Mouse (Mus musculus) liver, adult 2 months (tissue): ENCODE measurements around the gene Pdp2. TPM values are rescaled to one million over a fixed set of nuclear protein-coding genes. Genes with fewer than 3 reads are reported as not detected.

Experiments
- DNase-seq: peaks from one replicate; pipeline ENCODE4 v3.0.0-alpha.2; 2011; ENCODE audit warnings: low read depth, low spot score; ENCODE audit errors: extremely low read depth
- H3K27ac ChIP-seq: fragments of 200-500 bp; replicated peaks from 2 replicates; pipeline ENCODE4 v1.5.1; 2012; ENCODE audit warnings: low read depth, mild to moderate bottlenecking, control low read depth, inconsistent platforms, low read length; ENCODE audit not compliant: insufficient read depth
- H3K27me3 ChIP-seq: fragments of 200-500 bp; 2 replicates; pipeline ENCODE4 v1.6.1; 2012; ENCODE audit warnings: mild to moderate bottlenecking, moderate library complexity, low read length, inconsistent platforms; ENCODE audit not compliant: control insufficient read depth, insufficient read depth
- H3K36me3 ChIP-seq: fragments of 200-500 bp; 2 replicates; pipeline ENCODE4 v1.6.1; 2012; ENCODE audit warnings: low read length, inconsistent platforms; ENCODE audit not compliant: control insufficient read depth, insufficient read depth
- H3K4me1 ChIP-seq: fragments of 200-500 bp; 2 replicates; pipeline ENCODE4 v1.6.1; 2011; ENCODE audit warnings: low read length; ENCODE audit not compliant: control insufficient read depth, insufficient read depth
- H3K4me3 ChIP-seq: fragments of 200-500 bp; 2 replicates; pipeline ENCODE4 v1.5.1; 2011; ENCODE audit warnings: low read depth, mild to moderate bottlenecking, control low read depth, low read length, moderate library complexity; ENCODE audit not compliant: insufficient read depth
- H3K79me2 ChIP-seq: fragments of 200-500 bp; 2 replicates; pipeline ENCODE4 v1.6.1; 2012; ENCODE audit warnings: inconsistent platforms, mild to moderate bottlenecking, low read length, moderate library complexity; ENCODE audit not compliant: control insufficient read depth, insufficient read depth
- H3K9ac ChIP-seq: fragments of 200-500 bp; 2 replicates; pipeline ENCODE4 v1.6.1; 2012; ENCODE audit warnings: low read depth, mild to moderate bottlenecking, control low read depth, inconsistent platforms, low read length
- CTCF ChIP-seq: fragments of 200-500 bp; IDR thresholded peaks from 2 replicates; pipeline ENCODE4 v1.5.1; 2011; ENCODE audit warnings: low read depth, low read length, control low read depth
- POLR2A ChIP-seq: fragments of 200-500 bp; IDR thresholded peaks from 2 replicates; pipeline ENCODE4 v1.6.1; 2011; ENCODE audit warnings: low read length, control low read depth; ENCODE audit not compliant: insufficient read depth; ENCODE audit errors: extremely low read depth
- WGBS: fragments of 180-500 bp; shearing (Covaris S2); methylation state at CpG from one replicate; pipeline ENCODE4 v1.1.7; 2018; 5-methylcytosine and 5-hydroxymethylcytosine counted together
- polyA plus RNA-seq: library from polyadenylated mRNA; depleted of rRNA; stranded (reverse); fragments of >200 nt; gene quantifications from 2 replicates; pipeline ENCODE4 v1.2.3, GENCODE M21; 2012
- total RNA-seq: library from RNA; depleted of rRNA; stranded (reverse); fragments of >200 nt; gene quantifications from 2 replicates; pipeline ENCODE4 v1.2.3, GENCODE M21; 2014

The Pdp2 gene
- total and polyA plus RNA-seq, 2 experiments = 9.6 to 20.0 TPM

GRCm38 (mm10) chr8:104609222-104609621 lies 18.0 kb downstream of the Pdp2 start:
- no peak for TF ChIP-seq CTCF
- no peak for TF ChIP-seq POLR2A
- no peaks in the 10 kb centered on the region for H3K36me3 ChIP-seq
- H3K4me3 ChIP-seq = no peak overlapping the region
- H3K27ac ChIP-seq = no peak overlapping the region
- no peak overlapping the region for H3K9ac ChIP-seq
- H3K79me2 ChIP-seq = no peaks in the 10 kb centered on the region
- WGBS = 83% methylated on average over 8 of the region's 8 CpGs
- H3K4me1 ChIP-seq = no peaks in the 10 kb centered on the region
- no peak for DNase-seq
- H3K27me3 ChIP-seq = no peaks in the 10 kb centered on the region

GRCm38 (mm10) chr8:104610185-104610766 lies 19.0 kb downstream of the Pdp2 start:
- no peaks in the 10 kb centered on the region for H3K4me1 ChIP-seq

GRCm38 (mm10) chr8:104611613-104612012 lies 20.4 kb downstream of the Pdp2 start:
- Histone ChIP-seq H3K27ac (no peak overlapping the region), H3K79me2 (no peaks in the 10 kb centered on the region)

More at GRCm38 (mm10) chr8:104610185-104610766, 19.0 kb downstream of the Pdp2 start:
- no peaks in the 10 kb centered on the region for H3K36me3 ChIP-seq
- 86% methylated on average over 12 of the region's 12 CpGs for WGBS
- H3K27ac ChIP-seq = no peak overlapping the region
- no peak for TF ChIP-seq CTCF
- TF ChIP-seq POLR2A = no peak
- H3K9ac ChIP-seq = no peak overlapping the region
- no peaks in the 10 kb centered on the region for H3K79me2 ChIP-seq
- DNase-seq = no peak
- no peak overlapping the region for H3K4me3 ChIP-seq
- no peaks in the 10 kb centered on the region for H3K27me3 ChIP-seq

GRCm38 (mm10) chr8:104613119-104613518 lies 21.9 kb downstream of the Pdp2 start:
- Histone ChIP-seq H3K27ac (no peak overlapping the region), H3K4me3 (no peak overlapping the region), H3K27me3 (no peaks in the 10 kb centered on the region), H3K79me2 (no peaks in the 10 kb centered on the region), H3K36me3 (no peaks in the 10 kb centered on the region), H3K9ac (no peak overlapping the region), H3K4me1 (no peaks in the 10 kb centered on the region)
- TF ChIP-seq CTCF = no peak
- TF ChIP-seq POLR2A = no peak
- WGBS = 81% methylated on average over 4 of the region's 4 CpGs
- no peak for DNase-seq

More at GRCm38 (mm10) chr8:104611613-104612012, 20.4 kb downstream of the Pdp2 start:
- Histone ChIP-seq H3K4me1 (no peaks in the 10 kb centered on the region), H3K9ac (no peak overlapping the region), H3K36me3 (no peaks in the 10 kb centered on the region), H3K27me3 (no peaks in the 10 kb centered on the region), H3K4me3 (no peak overlapping the region)
- TF ChIP-seq CTCF = no peak
- TF ChIP-seq POLR2A = no peak
- WGBS = 78% methylated on average over 4 of the region's 4 CpGs
- no peak for DNase-seq

GRCm38 (mm10) chr8:104620765-104621164 lies 29.5 kb downstream of the Pdp2 start:
- no peaks in the 10 kb centered on the region for H3K4me1 ChIP-seq
- DNase-seq = no peak
- WGBS = 71% methylated on average over 5 of the region's 5 CpGs
- TF ChIP-seq POLR2A (no peak), CTCF (no peak)
- H3K27me3 ChIP-seq = no peaks in the 10 kb centered on the region
- H3K9ac ChIP-seq = no peak overlapping the region
- H3K4me3 ChIP-seq = no peak overlapping the region
- H3K27ac ChIP-seq = no peak overlapping the region
- no peaks in the 10 kb centered on the region for H3K79me2 ChIP-seq
- no peaks in the 10 kb centered on the region for H3K36me3 ChIP-seq

- Histone ChIP-seq H3K79me2 (no peaks in the 10 kb centered on the region), H3K27ac (no peak within 1 kb of the TSS), H3K4me3 (no peak within 1 kb of the TSS), H3K36me3 (no peaks in the 10 kb centered on the region), H3K27me3 (no peaks in the 10 kb centered on the region), H3K4me1 (no peaks in the 10 kb centered on the region), H3K9ac (no peak within 1 kb of the TSS)
- no peak for TF ChIP-seq CTCF
- TF ChIP-seq POLR2A = no peak
- DNase-seq = no peak
- WGBS = 73% methylated on average over 6 of the region's 6 CpGs
Observed at GRCm38 (mm10) chr8:104624161-104624560, 32.9 kb downstream of the Pdp2 start, which contains the start of gene Cdh16. TSS of gene Cdh16 (minus strand) at chr8:104624396.
